Mouse (Mus musculus) testis, adult 2 months (tissue): ENCODE data around the gene Erlin1.

Experiments used
- CTCF ChIP-seq: fragments of 200-500 bp; IDR thresholded peaks from 2 replicates; pipeline ENCODE4 v1.5.1; 2012; ENCODE audit warnings: low read depth, mild to moderate bottlenecking, inconsistent platforms, low read length, moderate library complexity; ENCODE audit not compliant: control insufficient read depth, insufficient read depth, insufficient replicate concordance
- POLR2A ChIP-seq: fragments of 200-500 bp; IDR thresholded peaks from 2 replicates; pipeline ENCODE4 v1.6.1; 2012; ENCODE audit warnings: low read depth, mild to moderate bottlenecking, inconsistent platforms, low read length, moderate library complexity; ENCODE audit not compliant: control insufficient read depth

GRCm38 (mm10) chr19:44000720-44001119 is 68.9 kb downstream of the Erlin1 start:
- no peak for TF ChIP-seq POLR2A
- no peak for TF ChIP-seq CTCF
